Mouse (Mus musculus) forebrain, embryonic 11.5 days (tissue): Measurements from ENCODE around the gene Slc12a1. TPM values are rescaled to one million over a fixed set of nuclear protein-coding genes. Genes with fewer than 3 reads are reported as not detected.

Experiments used
- ATAC-seq: fragments of 200-750 bp; cut with Nextera tagmentation; replicated peaks from 2 replicates; pipeline ENCODE4 v1.8.0; 2017; ENCODE audit warnings: moderate TSS enrichment; ENCODE audit not compliant: low FRiP score
- DNase-seq: peaks from one replicate; pipeline ENCODE4 v3.0.0-alpha.2; 2017; ENCODE audit warnings: low spot score
- H3K27ac ChIP-seq: fragments of 300-500 bp; sonication (generic); 2 replicates; pipeline ENCODE4 v1.5.1; 2014; ENCODE audit warnings: low read depth, low read length
- H3K27me3 ChIP-seq: fragments of 300-500 bp; sonication (generic); 2 replicates; pipeline ENCODE4 v1.6.1; 2014; ENCODE audit warnings: mild to moderate bottlenecking, low read length, mixed read lengths; ENCODE audit not compliant: control insufficient read depth, insufficient read depth
- H3K36me3 ChIP-seq: fragments of 300-500 bp; sonication (generic); 2 replicates; pipeline ENCODE4 v1.6.1; 2014; ENCODE audit warnings: mild to moderate bottlenecking, low read length, moderate library complexity, mixed read lengths; ENCODE audit not compliant: control insufficient read depth, insufficient read depth
- H3K4me1 ChIP-seq: fragments of 300-500 bp; sonication (generic); replicated peaks from 2 replicates; pipeline ENCODE4 v1.6.1; 2014; ENCODE audit warnings: low read length, mixed read lengths; ENCODE audit not compliant: control insufficient read depth, insufficient read depth
- H3K4me2 ChIP-seq: fragments of 300-500 bp; sonication (generic); 2 replicates; pipeline ENCODE4 v1.6.1; 2014; ENCODE audit warnings: low read depth, mild to moderate bottlenecking, low read length, moderate library complexity, mixed read lengths; ENCODE audit not compliant: severe bottlenecking
- H3K4me3 ChIP-seq: fragments of 300-500 bp; sonication (generic); 2 replicates; pipeline ENCODE4 v1.5.1; 2014; ENCODE audit warnings: low read depth, low read length
- H3K9ac ChIP-seq: fragments of 300-500 bp; sonication (generic); 2 replicates; pipeline ENCODE4 v1.6.1; 2014; ENCODE audit warnings: low read length
- H3K9me3 ChIP-seq: fragments of 300-500 bp; sonication (generic); 2 replicates; pipeline ENCODE4 v1.6.1; 2016; ENCODE audit warnings: low read length, mixed read lengths; ENCODE audit not compliant: control insufficient read depth
- WGBS: fragments of 180-500 bp; shearing (Covaris S2); extraction: QIAGEN DNeasy Blood & Tissue Kit; methylation state at CpG from one replicate; pipeline ENCODE4 v1.1.7; 2014; 5-methylcytosine and 5-hydroxymethylcytosine counted together
- polyA plus RNA-seq: library from polyadenylated mRNA; unstranded; fragments of >200 nt; fragmentation: Nextera tagmentation; extraction: Ambion mirVana; gene quantifications from 2 replicates; pipeline ENCODE4 v1.2.1, GENCODE M21; 2014

Gene Slc12a1
- polyA plus RNA-seq, 1 experiment from 2014 or later, result not detected

GRCm38 (mm10) chr2:125275617-125276016 is 123.3 kb downstream of the Slc12a1 start:
- ATAC-seq (no peak), DNase-seq (peak; percentile 33)
- H3K36me3 ChIP-seq, result no peaks in the 10 kb centered on the region

GRCm38 (mm10) chr2:125276692-125277091 is 124.4 kb downstream of the Slc12a1 start:
- WGBS, result 86% methylated on average over 5 of the region's 5 CpGs
- H3K36me3 ChIP-seq, result no peaks in the 10 kb centered on the region
- ATAC-seq, result no peak
- H3K4me3 ChIP-seq, result no peak overlapping the region
- no peak overlapping the region for H3K27ac ChIP-seq
- H3K4me1 ChIP-seq, result no peaks in the 10 kb centered on the region
- no peak for DNase-seq
- no peaks in the 10 kb centered on the region for H3K9me3 ChIP-seq
- H3K4me2 ChIP-seq, result no peak overlapping the region
- no peaks in the 10 kb centered on the region for H3K27me3 ChIP-seq
- H3K9ac ChIP-seq, result no peak overlapping the region

More at GRCm38 (mm10) chr2:125275617-125276016, 123.3 kb downstream of the Slc12a1 start:
- 65% methylated on average over 5 of the region's 5 CpGs for WGBS
- H3K27ac ChIP-seq, result no peak overlapping the region
- H3K4me1 ChIP-seq, result no peaks in the 10 kb centered on the region
- H3K27me3 ChIP-seq, result no peaks in the 10 kb centered on the region
- H3K4me2 ChIP-seq, result no peak overlapping the region
- no peaks in the 10 kb centered on the region for H3K9me3 ChIP-seq
- no peak overlapping the region for H3K9ac ChIP-seq
- no peak overlapping the region for H3K4me3 ChIP-seq

GRCm38 (mm10) chr2:125278474-125278873 is 126.2 kb downstream of the Slc12a1 start:
- no peaks in the 10 kb centered on the region for H3K27me3 ChIP-seq
- H3K36me3 ChIP-seq, result no peaks in the 10 kb centered on the region
- WGBS, result 83% methylated on average over 7 of the region's 7 CpGs
- no peak overlapping the region for H3K4me3 ChIP-seq
- ATAC-seq, result no peak
- H3K9me3 ChIP-seq, result no peaks in the 10 kb centered on the region
- no peak overlapping the region for H3K27ac ChIP-seq
- no peaks in the 10 kb centered on the region for H3K4me1 ChIP-seq
- no peak overlapping the region for H3K9ac ChIP-seq
- no peak overlapping the region for H3K4me2 ChIP-seq
- DNase-seq, result no peak

Other genes with a start within 250 kb of the Slc12a1 start
- 5.8 and 7.6 TPM in 2 replicates for gene Slc24a5, start 84.4 kb upstream of the Slc12a1 start, polyA plus RNA-seq
- 235 and 249 TPM in 2 replicates for gene Myef2, start 28.8 kb upstream of the Slc12a1 start, polyA plus RNA-seq
- not detected in 2 replicates for gene Ctxn2, start 15.8 kb upstream of the Slc12a1 start, polyA plus RNA-seq
- gene Dut, start 94.7 kb downstream of the Slc12a1 start, polyA plus RNA-seq, result 270 and 288 TPM in 2 replicates